Mouse (Mus musculus) lung, embryonic 16.5 days (tissue): ENCODE results near the gene Inpp5k. TPM values are rescaled to one million over a fixed set of nuclear protein-coding genes. Genes with fewer than 3 reads are reported as not detected.

Experiments used
- ATAC-seq: fragments of 200-750 bp; cut with Nextera tagmentation; 2 replicates; pipeline ENCODE4 v1.8.0; 2017; ENCODE audit warnings: low read depth, mild to moderate bottlenecking, moderate library complexity
- H3K27ac ChIP-seq: fragments of 300-500 bp; sonication (generic); 2 replicates; pipeline ENCODE4 v1.5.1; 2014; ENCODE audit warnings: mild to moderate bottlenecking, control low read depth, low read length
- H3K27me3 ChIP-seq: fragments of 300-500 bp; sonication (generic); 2 replicates; pipeline ENCODE4 v1.6.1; 2014; ENCODE audit warnings: low read depth, low read length, mixed read lengths; ENCODE audit not compliant: control insufficient read depth, insufficient read depth
- H3K36me3 ChIP-seq: fragments of 300-500 bp; sonication (generic); 2 replicates; pipeline ENCODE4 v1.6.1; 2014; ENCODE audit warnings: low read length; ENCODE audit not compliant: control insufficient read depth, insufficient read depth
- H3K4me1 ChIP-seq: fragments of 300-500 bp; sonication (generic); replicated peaks from 2 replicates; pipeline ENCODE4 v1.6.1; 2014; ENCODE audit warnings: low read length, mixed read lengths; ENCODE audit not compliant: control insufficient read depth, insufficient read depth
- H3K4me2 ChIP-seq: fragments of 300-500 bp; sonication (generic); 2 replicates; pipeline ENCODE4 v1.6.1; 2014; ENCODE audit warnings: low read depth, low read length, control low read depth
- H3K4me3 ChIP-seq: fragments of 300-500 bp; sonication (generic); 2 replicates; pipeline ENCODE4 v1.5.1; 2014; ENCODE audit warnings: mild to moderate bottlenecking, low read length, control low read depth
- H3K9ac ChIP-seq: fragments of 300-500 bp; sonication (generic); 2 replicates; pipeline ENCODE4 v1.6.1; 2014; ENCODE audit warnings: low read length, control low read depth
- H3K9me3 ChIP-seq: fragments of 300-500 bp; sonication (generic); 2 replicates; pipeline ENCODE4 v1.6.1; 2016; ENCODE audit warnings: low read length; ENCODE audit not compliant: control insufficient read depth
- WGBS: fragments of 180-500 bp; shearing (Covaris S2); extraction: QIAGEN DNeasy Blood & Tissue Kit; methylation state at CpG from one replicate; pipeline ENCODE4 v1.1.7; 2014; 5-methylcytosine and 5-hydroxymethylcytosine counted together
- polyA plus RNA-seq: library from polyadenylated mRNA; unstranded; fragments of >200 nt; fragmentation: Nextera tagmentation; extraction: Ambion mirVana; gene quantifications from 2 replicates; pipeline ENCODE4 v1.2.1, GENCODE M21; 2015

Inpp5k gene
- polyA plus RNA-seq, 1 experiment from 2014 or later, result 33.8 TPM

DNA sequence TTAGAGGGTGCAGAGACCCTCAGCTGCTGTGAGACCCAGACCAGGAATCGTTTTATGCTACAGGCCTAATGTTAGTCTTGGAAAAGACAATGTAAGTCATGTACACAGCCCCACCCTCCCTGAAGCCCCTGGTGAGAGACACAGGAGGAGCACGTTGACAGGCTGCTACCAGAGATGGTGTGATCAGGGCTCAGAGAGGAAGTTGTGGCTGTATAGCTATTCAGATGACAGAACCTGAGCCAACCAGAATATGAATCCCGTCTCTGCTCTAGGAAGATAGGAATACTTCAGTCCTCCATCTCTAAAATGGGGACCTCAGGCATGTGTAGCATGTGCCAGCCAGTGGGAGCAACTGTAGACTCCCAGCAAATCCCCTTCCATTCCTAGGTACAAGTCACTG is 37.8 kb downstream of the Inpp5k start:
- H3K4me2 ChIP-seq, result no peak overlapping the region
- no peak overlapping the region for H3K9ac ChIP-seq
- peaks cover 74% of the 10 kb centered on the region for H3K36me3 ChIP-seq
- ATAC-seq, result no peak
- H3K9me3 ChIP-seq, result no peaks in the 10 kb centered on the region
- H3K27ac ChIP-seq, result no peak overlapping the region
- H3K27me3 ChIP-seq, result no peaks in the 10 kb centered on the region
- 81% methylated on average over 3 of the region's 3 CpGs for WGBS
- no peak overlapping the region for H3K4me3 ChIP-seq
- H3K4me1 ChIP-seq, result no peaks in the 10 kb centered on the region

GRCm38 (mm10) chr11:75669176-75669852 is 38.5 kb downstream of the Inpp5k start:
- Histone ChIP-seq H3K36me3 (peaks cover 70% of the 10 kb centered on the region), H3K4me3 (no peak overlapping the region), H3K4me2 (no peak overlapping the region), H3K27ac (no peak overlapping the region), H3K4me1 (no peaks in the 10 kb centered on the region), H3K9ac (no peak overlapping the region), H3K27me3 (no peaks in the 10 kb centered on the region), H3K9me3 (no peaks in the 10 kb centered on the region)
- no peak for ATAC-seq
- WGBS, result 79% methylated on average over 11 of the region's 11 CpGs

- H3K9ac ChIP-seq, result no peak overlapping the region
- no peaks in the 10 kb centered on the region for H3K4me1 ChIP-seq
- no peaks in the 10 kb centered on the region for H3K27me3 ChIP-seq
- peaks cover 67% of the 10 kb centered on the region for H3K36me3 ChIP-seq
- no peak for ATAC-seq
- no peak overlapping the region for H3K27ac ChIP-seq
- H3K4me2 ChIP-seq, result no peak overlapping the region
- H3K9me3 ChIP-seq, result no peaks in the 10 kb centered on the region
- no peak overlapping the region for H3K4me3 ChIP-seq
- 87% methylated on average over 12 of the region's 12 CpGs for WGBS
Measured at GRCm38 (mm10) chr11:75669853-75670200, 39.0 kb downstream of the Inpp5k start.

DNA sequence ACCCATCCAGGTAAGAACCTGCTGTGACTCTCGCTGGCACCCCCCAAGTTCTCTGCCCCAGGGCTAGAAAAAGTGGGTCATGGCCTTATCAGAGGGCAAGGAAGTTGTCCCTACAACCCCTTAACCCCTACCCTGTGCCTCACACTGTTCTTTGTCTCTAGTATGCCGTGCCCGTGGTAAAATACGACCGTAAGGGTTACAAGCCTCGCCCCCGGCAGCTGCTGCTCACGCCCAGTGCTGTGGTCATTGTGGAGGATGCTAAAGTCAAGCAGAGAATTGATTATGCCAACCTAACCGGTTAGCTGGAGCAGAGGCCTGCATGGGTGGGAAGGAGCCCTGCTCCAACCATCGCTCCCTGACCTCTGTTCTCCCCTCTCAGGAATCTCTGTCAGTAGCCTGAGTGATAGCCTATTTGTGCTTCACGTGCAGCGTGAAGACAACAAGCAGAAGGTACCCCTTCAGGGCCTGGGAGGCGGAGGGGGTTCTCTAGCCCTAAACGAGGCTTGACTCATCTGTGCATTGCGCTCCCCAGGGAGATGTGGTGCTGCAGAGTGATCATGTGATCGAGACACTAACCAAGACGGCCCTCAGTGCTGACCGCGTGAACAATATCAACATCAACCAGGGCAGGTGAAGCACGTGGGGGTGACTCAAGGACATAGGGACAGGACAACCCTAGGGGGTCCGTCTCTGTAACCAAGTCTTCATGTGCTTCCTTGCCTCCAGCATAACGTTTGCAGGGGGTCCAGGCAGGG is 40.8 kb downstream of the Inpp5k start:
- ATAC-seq, result no peak
- Histone ChIP-seq H3K4me3 (no peak overlapping the region), H3K27me3 (no peaks in the 10 kb centered on the region), H3K4me1 (no peaks in the 10 kb centered on the region), H3K9me3 (no peaks in the 10 kb centered on the region), H3K36me3 (peaks cover 53% of the 10 kb centered on the region), H3K27ac (no peak overlapping the region), H3K4me2 (no peak overlapping the region), H3K9ac (no peak overlapping the region)
- 84% methylated on average over 22 of the region's 22 CpGs for WGBS

- ATAC-seq, result no peak
- WGBS, result 97% methylated on average over 5 of the region's 5 CpGs
- no peaks in the 10 kb centered on the region for H3K9me3 ChIP-seq
Measured at GRCm38 (mm10) chr11:75673411-75673810, 42.6 kb downstream of the Inpp5k start.

GRCm38 (mm10) chr11:75674875-75675274 is 44.1 kb downstream of the Inpp5k start:
- 68% methylated on average over 3 of the region's 3 CpGs for WGBS
- peaks cover 2% of the 10 kb centered on the region for H3K4me1 ChIP-seq
- no peak overlapping the region for H3K4me2 ChIP-seq
- H3K27me3 ChIP-seq, result no peaks in the 10 kb centered on the region
- ATAC-seq, result no peak
- H3K9ac ChIP-seq, result no peak overlapping the region
- H3K27ac ChIP-seq, result no peak overlapping the region
- no peak overlapping the region for H3K4me3 ChIP-seq
- no peaks in the 10 kb centered on the region for H3K9me3 ChIP-seq
- peaks cover 28% of the 10 kb centered on the region for H3K36me3 ChIP-seq

More at GRCm38 (mm10) chr11:75673411-75673810, 42.6 kb downstream of the Inpp5k start:
- H3K27ac ChIP-seq, result no peak overlapping the region
- no peak overlapping the region for H3K9ac ChIP-seq
- no peaks in the 10 kb centered on the region for H3K27me3 ChIP-seq
- no peak overlapping the region for H3K4me3 ChIP-seq
- no peak overlapping the region for H3K4me2 ChIP-seq
- H3K4me1 ChIP-seq, result peaks cover under 1% of the 10 kb centered on the region
- peaks cover 43% of the 10 kb centered on the region for H3K36me3 ChIP-seq

DNA sequence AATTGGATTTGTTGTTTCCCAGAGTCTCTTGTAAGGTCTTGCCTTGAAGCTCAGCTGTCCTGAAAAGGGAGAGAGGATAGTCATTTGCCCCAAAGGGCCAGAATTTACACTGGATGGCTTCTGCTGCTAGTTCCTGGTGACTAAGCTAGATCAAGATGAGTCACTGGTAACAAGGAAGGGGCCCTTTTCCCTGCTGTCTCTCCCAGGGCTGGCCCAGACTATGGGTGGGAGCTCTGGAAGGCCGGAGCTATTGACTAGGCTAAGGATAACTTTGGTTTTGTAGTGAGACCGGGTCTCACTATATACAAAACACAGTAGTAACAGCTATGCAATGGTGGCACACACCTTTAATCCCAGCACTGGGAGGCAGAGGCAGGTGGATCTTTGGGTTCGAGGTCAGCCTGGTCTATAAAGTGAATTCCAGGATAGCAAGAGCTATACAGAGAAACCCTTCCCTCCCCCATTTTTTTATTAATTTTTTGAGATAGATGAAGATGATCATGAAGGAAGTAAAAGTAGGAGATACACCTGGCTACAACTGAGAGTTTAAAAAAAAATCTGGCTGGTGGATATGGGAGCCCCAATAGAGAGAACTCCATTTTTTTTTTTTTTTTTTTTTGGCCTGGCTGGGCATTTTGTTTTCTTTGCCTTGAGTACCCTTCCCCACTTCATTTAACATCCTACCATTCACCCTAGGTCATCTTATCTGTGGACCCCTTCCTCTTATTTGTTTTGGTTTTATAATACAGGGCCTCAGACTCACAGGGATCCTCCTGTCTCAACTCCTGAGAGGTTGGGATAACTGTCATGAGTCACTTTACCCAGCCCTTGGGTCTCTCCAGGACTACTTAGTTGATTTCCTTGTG is 47.3 kb downstream of the Inpp5k start:
- Histone ChIP-seq H3K4me2 (peak overlapping the region; percentile 77), H3K27ac (peak overlapping the region; percentile 30; the same call in 1 of the 2 replicates), H3K9me3 (no peaks in the 10 kb centered on the region), H3K36me3 (peaks cover 3% of the 10 kb centered on the region; the same call in 1 of the 2 replicates), H3K9ac (peak overlapping the region; percentile 59), H3K4me1 (peaks cover 13% of the 10 kb centered on the region), H3K4me3 (peak overlapping the region; percentile 98), H3K27me3 (no peaks in the 10 kb centered on the region)
- no peak for ATAC-seq
- WGBS, result 81% methylated on average over 3 of the region's 3 CpGs

DNA sequence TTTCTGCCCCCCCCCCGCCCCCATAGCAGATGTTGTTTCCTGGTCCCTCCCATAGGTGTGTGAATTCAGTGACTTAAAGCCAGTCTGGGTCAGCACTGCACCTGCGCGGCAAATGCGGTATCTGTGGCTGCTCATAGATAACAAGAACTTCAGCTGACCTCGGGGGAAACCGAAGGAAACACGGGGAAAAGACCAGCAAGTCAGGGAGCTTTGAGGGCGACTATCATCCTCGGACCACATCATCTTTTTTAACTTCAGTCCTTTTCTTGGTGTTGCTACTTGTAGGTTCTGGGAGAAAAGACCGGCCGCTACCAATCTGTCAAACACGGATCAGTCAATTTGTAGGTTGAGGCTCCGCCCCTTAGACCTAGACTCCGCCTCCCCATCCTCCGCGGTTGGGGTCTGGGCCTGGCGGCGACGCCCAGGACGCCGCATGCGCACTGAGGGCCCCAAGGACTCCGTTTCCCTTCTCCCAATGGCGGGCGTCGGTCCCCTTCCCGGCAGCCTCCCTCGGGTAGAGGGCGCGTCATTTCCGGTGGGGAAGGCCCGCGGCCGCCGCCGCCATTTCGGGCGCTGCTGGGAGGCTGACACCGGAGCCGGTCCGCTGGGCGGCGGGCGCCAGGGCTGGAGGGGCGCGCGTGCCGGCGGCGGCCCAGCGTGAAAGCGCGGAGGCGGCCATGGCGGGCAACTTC is 48.1 kb downstream of the Inpp5k start, which contains the start of gene Crk:
TSS of gene Crk (plus strand) at position 513 of the 692 bp plus-strand sequence.
- WGBS, result under 1% methylated on average over 50 of the region's 55 CpGs
- Histone ChIP-seq H3K36me3 (peaks cover 6% of the 10 kb centered on the region; the same call in 1 of the 2 replicates), H3K27me3 (no peaks in the 10 kb centered on the region), H3K9me3 (no peaks in the 10 kb centered on the region), H3K9ac (peak within 1 kb of the TSS; percentile 99), H3K4me3 (peak within 1 kb of the TSS; percentile 98), H3K27ac (peak within 1 kb of the TSS; percentile 93), H3K4me1 (peaks cover 13% of the 10 kb centered on the region), H3K4me2 (peak within 1 kb of the TSS; percentile 88)
- ATAC-seq, result peak; percentile 99
